Mouse (Mus musculus): ENCODE measurements around the gene Galnt7.

- TF ChIP-seq CTCF (IDR thresholded peaks at IDR 0.05; ENCODE audit: low read depth, low read length) = no peak
- no peak for TF ChIP-seq POLR2A (IDR thresholded peaks at IDR 0.05; ENCODE audit: insufficient read depth, low read length)
- no peak for TF ChIP-seq EP300 (IDR thresholded peaks at IDR 0.05; ENCODE audit: insufficient read depth, low read depth, low read length)
Observed at GRCm38 (mm10) chr8:57589176-57589575, 63.7 kb downstream of the Galnt7 start.

All from ES-Bruce4 (cell line).